Mouse (Mus musculus): ENCODE measurements around the gene Usp45. TPM values are rescaled to one million over a fixed set of nuclear protein-coding genes. Genes with fewer than 3 reads are reported as not detected.
A peak's percentile ranks its signal among the peaks of the same experiment; 100 is the strongest.

Gene Usp45
- polyA plus RNA-seq, 1 experiment from 2014 or later = 10.5 TPM

DNA sequence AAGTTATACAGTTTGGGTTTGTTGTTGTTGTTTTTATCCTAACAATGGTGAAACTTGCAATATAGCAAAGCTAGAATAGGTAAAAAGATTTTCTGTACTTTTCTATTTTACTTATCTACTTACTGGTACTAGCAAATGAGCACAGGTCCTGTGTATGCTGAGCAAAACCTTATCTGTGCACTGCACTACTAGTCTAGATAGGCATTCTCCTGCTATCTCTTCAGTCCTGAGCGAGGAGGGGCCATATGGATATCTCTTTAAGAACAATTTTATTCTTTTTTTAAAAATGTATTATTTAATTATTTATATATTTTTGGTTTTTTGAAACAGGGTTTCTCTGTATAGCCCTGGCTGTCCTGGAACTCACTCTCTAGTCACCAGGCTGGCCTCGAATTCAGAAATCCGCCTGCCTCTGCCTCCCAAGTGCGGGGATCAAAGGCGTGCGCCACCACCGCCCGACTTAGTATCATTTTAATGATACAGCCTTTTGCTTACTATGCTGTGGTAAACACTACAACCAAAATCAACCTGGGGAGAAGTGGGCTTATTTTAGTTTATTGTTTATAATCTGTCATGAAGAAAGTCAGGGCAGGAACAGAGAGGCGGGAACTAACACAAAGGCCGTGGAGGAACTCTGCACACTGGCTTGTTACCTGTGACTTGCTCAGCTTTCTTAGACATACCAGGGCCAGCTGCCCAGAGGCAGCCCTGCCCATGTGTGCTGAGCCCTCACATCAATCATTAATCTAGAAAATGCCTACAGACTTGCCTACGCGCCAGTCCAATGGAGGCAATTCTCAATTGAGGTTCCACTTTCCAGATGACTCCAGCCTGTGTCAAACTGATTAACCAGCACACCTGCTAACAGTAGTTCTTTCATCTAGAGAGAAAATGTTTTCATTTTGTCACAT lies 14.1 kb downstream of the Usp45 start:
- Histone ChIP-seq H3K4me1 (ENCODE audit: control insufficient read depth, insufficient read depth, low read length) (peaks cover 6% of the 10 kb centered on the region; the same call in 1 of the 2 replicates), H3K4me3 (ENCODE audit: low read depth, low read length) (no peak overlapping the region), H3K4me2 (ENCODE audit: low read depth, low read length) (no peak overlapping the region), H3K36me3 (ENCODE audit: control insufficient read depth, insufficient read depth, low read length) (peaks cover 53% of the 10 kb centered on the region), H3K27me3 (replicated peaks; ENCODE audit: control insufficient read depth, insufficient read depth, low read length) (no peaks in the 10 kb centered on the region), H3K9ac (ENCODE audit: low read depth, low read length) (no peak overlapping the region), H3K9me3 (ENCODE audit: control insufficient read depth, low read length) (no peaks in the 10 kb centered on the region), H3K27ac (replicated peaks; ENCODE audit: low read depth, low read length) (no peak overlapping the region)
- DNase-seq (ENCODE audit: low spot score) (no peak), ATAC-seq (ENCODE audit: low read depth) (no peak)
- WGBS = 93% methylated on average over 12 of the region's 12 CpGs

DNA sequence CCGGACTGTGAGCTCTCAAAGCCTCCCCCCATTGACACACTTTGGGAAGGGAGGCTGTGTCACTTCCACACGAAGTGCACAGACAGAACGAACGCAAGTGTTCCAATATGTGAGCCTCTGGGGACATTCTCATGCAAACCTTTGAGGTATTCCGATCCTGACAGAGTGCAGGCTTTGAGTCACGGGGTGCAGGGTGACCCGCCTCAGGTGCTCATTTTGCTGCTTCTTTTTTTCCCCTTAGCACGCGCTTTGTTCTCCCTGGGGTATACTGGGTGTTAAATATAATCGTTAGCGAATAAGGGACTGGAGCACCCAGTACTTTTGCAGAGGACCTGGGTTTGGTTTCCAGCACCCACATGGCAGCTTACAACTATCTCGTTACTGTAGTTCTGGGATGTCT lies 19.3 kb downstream of the Usp45 start:
- Histone ChIP-seq H3K4me1 (ENCODE audit: control insufficient read depth, insufficient read depth, low read length) (no peaks in the 10 kb centered on the region), H3K4me2 (ENCODE audit: low read depth, low read length) (no peak overlapping the region), H3K9me3 (ENCODE audit: control insufficient read depth, low read length) (no peaks in the 10 kb centered on the region), H3K9ac (ENCODE audit: low read depth, low read length) (no peak overlapping the region), H3K27me3 (replicated peaks; ENCODE audit: control insufficient read depth, insufficient read depth, low read length) (no peaks in the 10 kb centered on the region), H3K27ac (replicated peaks; ENCODE audit: low read depth, low read length) (no peak overlapping the region), H3K36me3 (ENCODE audit: control insufficient read depth, insufficient read depth, low read length) (peaks cover 76% of the 10 kb centered on the region), H3K4me3 (ENCODE audit: low read depth, low read length) (no peak overlapping the region)
- 97% methylated on average over 12 of the region's 12 CpGs for WGBS
- DNase-seq (ENCODE audit: low spot score) = no peak
- ATAC-seq (ENCODE audit: low read depth) = no peak

DNA sequence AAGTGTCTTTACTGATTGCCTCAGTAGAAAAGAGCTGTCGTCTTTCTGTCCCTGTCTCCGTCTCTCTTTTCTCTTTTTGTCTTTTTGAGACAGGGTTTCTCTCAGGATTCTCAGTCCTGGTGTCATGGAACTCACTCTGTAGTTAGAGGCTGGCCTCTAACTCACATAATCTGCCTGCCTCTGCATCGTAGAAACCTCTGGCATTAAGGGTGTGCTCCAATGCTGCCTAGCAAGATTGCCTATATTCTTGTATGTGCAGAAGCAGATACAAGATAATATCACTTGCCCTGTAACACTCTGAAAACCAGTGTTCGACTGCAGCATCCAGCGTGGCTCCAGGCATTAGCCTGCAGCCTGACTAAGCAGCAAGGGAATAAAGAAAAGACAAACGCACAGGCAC lies 21.9 kb downstream of the Usp45 start:
- DNase-seq (ENCODE audit: low spot score) (no peak), ATAC-seq (ENCODE audit: low read depth) (no peak)
- H3K27me3 ChIP-seq (replicated peaks; ENCODE audit: control insufficient read depth, insufficient read depth, low read length) = no peaks in the 10 kb centered on the region
- H3K4me1 ChIP-seq (ENCODE audit: control insufficient read depth, insufficient read depth, low read length) = no peaks in the 10 kb centered on the region
- H3K9me3 ChIP-seq (ENCODE audit: control insufficient read depth, low read length) = no peaks in the 10 kb centered on the region
- H3K36me3 ChIP-seq (ENCODE audit: control insufficient read depth, insufficient read depth, low read length) = peaks cover 63% of the 10 kb centered on the region
- no peak overlapping the region for H3K4me2 ChIP-seq (ENCODE audit: low read depth, low read length)
- no peak overlapping the region for H3K4me3 ChIP-seq (ENCODE audit: low read depth, low read length)
- no peak overlapping the region for H3K27ac ChIP-seq (replicated peaks; ENCODE audit: low read depth, low read length)
- 87% methylated on average over 6 of the region's 6 CpGs for WGBS
- H3K9ac ChIP-seq (ENCODE audit: low read depth, low read length) = no peak overlapping the region

DNA sequence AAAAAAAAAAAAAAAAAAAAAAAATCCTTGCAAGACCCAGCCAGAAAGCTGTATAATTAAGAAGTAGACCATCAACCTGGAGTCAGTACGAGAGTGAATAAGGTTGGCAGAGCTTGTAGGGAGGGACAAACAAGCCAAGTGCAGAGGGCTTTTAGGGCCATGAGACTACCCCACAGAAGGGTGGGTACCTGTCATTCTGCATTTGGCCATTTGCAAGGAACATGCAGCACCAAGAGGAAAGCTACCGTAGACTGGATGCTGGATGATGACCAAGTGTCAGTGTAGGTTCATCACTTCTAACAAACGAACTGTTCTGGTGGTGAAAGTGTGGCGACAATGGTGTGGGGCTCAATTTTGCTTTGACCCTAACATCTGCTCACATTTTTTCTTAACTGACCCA lies 22.9 kb downstream of the Usp45 start:
- WGBS = 86% methylated on average over 4 of the region's 4 CpGs
- H3K4me2 ChIP-seq (ENCODE audit: low read depth, low read length) = no peak overlapping the region
- no peaks in the 10 kb centered on the region for H3K4me1 ChIP-seq (ENCODE audit: control insufficient read depth, insufficient read depth, low read length)
- H3K9me3 ChIP-seq (ENCODE audit: control insufficient read depth, low read length) = no peaks in the 10 kb centered on the region
- H3K27me3 ChIP-seq (replicated peaks; ENCODE audit: control insufficient read depth, insufficient read depth, low read length) = no peaks in the 10 kb centered on the region
- no peak overlapping the region for H3K27ac ChIP-seq (replicated peaks; ENCODE audit: low read depth, low read length)
- ATAC-seq (ENCODE audit: low read depth) (no peak), DNase-seq (ENCODE audit: low spot score) (no peak)
- no peak overlapping the region for H3K4me3 ChIP-seq (ENCODE audit: low read depth, low read length)
- H3K9ac ChIP-seq (ENCODE audit: low read depth, low read length) = no peak overlapping the region
- H3K36me3 ChIP-seq (ENCODE audit: control insufficient read depth, insufficient read depth, low read length) = peaks cover 54% of the 10 kb centered on the region

DNA sequence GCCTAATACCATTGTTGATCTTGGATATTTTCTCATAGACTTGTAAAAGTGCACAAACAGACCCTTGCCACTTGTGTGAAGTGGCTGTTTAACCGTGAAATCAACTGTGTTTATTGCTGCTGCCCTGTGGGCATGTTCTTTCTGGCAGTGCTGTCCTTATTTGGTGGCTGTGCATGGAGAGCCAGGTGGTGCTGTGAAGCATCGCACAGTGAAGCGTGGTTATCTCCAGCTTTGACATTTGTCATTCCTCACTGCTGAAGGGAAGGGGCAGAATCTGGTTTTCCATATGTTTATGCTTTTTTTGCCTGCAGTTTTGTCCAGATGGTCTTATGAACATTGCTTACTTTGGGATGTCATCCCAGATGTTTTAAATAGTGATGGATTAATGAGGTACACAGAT lies 26.7 kb downstream of the Usp45 start:
- Histone ChIP-seq H3K4me1 (ENCODE audit: control insufficient read depth, insufficient read depth, low read length) (no peaks in the 10 kb centered on the region), H3K9ac (ENCODE audit: low read depth, low read length) (no peak overlapping the region), H3K27me3 (replicated peaks; ENCODE audit: control insufficient read depth, insufficient read depth, low read length) (no peaks in the 10 kb centered on the region), H3K36me3 (ENCODE audit: control insufficient read depth, insufficient read depth, low read length) (peaks cover 41% of the 10 kb centered on the region), H3K27ac (replicated peaks; ENCODE audit: low read depth, low read length) (no peak overlapping the region), H3K4me2 (ENCODE audit: low read depth, low read length) (no peak overlapping the region), H3K9me3 (ENCODE audit: control insufficient read depth, low read length) (no peaks in the 10 kb centered on the region), H3K4me3 (ENCODE audit: low read depth, low read length) (no peak overlapping the region)
- no peak for DNase-seq (ENCODE audit: low spot score)
- ATAC-seq (ENCODE audit: low read depth) = no peak
- 59% methylated on average over 3 of the region's 3 CpGs for WGBS

DNA sequence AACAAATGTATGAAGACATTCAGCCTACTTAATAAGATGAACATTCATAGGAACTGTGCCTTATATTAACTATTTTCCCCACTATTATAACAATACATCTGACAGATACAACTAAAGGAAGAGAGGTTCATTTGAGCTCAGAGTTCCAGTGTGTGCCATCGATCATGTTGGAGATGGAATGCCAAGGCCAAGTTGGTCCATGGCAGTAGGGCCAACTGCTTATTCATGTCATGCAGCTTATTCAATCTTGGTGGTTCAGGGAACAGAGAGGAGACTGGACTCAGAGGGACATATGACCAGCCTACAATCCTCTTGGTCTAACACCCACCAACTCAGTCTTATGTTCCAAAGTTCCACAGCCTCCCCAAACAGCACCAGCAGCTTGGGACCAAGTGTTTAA lies 34.1 kb downstream of the Usp45 start:
- no peak overlapping the region for H3K9ac ChIP-seq (ENCODE audit: low read depth, low read length)
- ATAC-seq (ENCODE audit: low read depth) = no peak
- no peak overlapping the region for H3K4me3 ChIP-seq (ENCODE audit: low read depth, low read length)
- WGBS = 93% methylated on average over 1 of the region's 1 CpGs
- no peaks in the 10 kb centered on the region for H3K9me3 ChIP-seq (ENCODE audit: control insufficient read depth, low read length)
- H3K27me3 ChIP-seq (replicated peaks; ENCODE audit: control insufficient read depth, insufficient read depth, low read length) = no peaks in the 10 kb centered on the region
- H3K27ac ChIP-seq (replicated peaks; ENCODE audit: low read depth, low read length) = no peak overlapping the region
- H3K36me3 ChIP-seq (ENCODE audit: control insufficient read depth, insufficient read depth, low read length) = peaks cover 57% of the 10 kb centered on the region
- no peak for DNase-seq (ENCODE audit: low spot score)
- no peak overlapping the region for H3K4me2 ChIP-seq (ENCODE audit: low read depth, low read length)
- no peaks in the 10 kb centered on the region for H3K4me1 ChIP-seq (ENCODE audit: control insufficient read depth, insufficient read depth, low read length)

DNA sequence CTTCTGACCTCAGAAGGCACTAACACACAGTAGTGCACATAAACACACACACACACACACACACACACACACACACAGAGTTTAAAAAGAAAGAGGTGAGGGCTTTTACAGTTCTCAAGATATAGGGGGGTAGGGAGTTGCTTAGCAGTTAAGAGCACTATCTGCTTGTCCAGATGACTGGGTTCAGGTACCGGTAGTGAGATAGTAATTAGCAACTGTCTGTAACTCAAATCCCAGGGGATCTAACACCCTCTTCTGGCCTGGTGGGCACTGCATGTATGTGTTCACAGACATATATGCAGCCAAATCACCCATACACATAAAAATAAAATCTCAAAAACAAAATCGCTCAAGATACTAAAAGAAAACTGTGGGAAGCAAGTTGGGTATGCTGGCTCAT lies 34.7 kb downstream of the Usp45 start:
- no peak overlapping the region for H3K4me3 ChIP-seq (ENCODE audit: low read depth, low read length)
- 90% methylated on average over 2 of the region's 2 CpGs for WGBS
- H3K27ac ChIP-seq (replicated peaks; ENCODE audit: low read depth, low read length) = no peak overlapping the region
- ATAC-seq (ENCODE audit: low read depth) (no peak), DNase-seq (ENCODE audit: low spot score) (no peak)
- H3K36me3 ChIP-seq (ENCODE audit: control insufficient read depth, insufficient read depth, low read length) = peaks cover 63% of the 10 kb centered on the region
- no peaks in the 10 kb centered on the region for H3K4me1 ChIP-seq (ENCODE audit: control insufficient read depth, insufficient read depth, low read length)
- H3K27me3 ChIP-seq (replicated peaks; ENCODE audit: control insufficient read depth, insufficient read depth, low read length) = no peaks in the 10 kb centered on the region
- H3K4me2 ChIP-seq (ENCODE audit: low read depth, low read length) = no peak overlapping the region
- no peaks in the 10 kb centered on the region for H3K9me3 ChIP-seq (ENCODE audit: control insufficient read depth, low read length)
- no peak overlapping the region for H3K9ac ChIP-seq (ENCODE audit: low read depth, low read length)

DNA sequence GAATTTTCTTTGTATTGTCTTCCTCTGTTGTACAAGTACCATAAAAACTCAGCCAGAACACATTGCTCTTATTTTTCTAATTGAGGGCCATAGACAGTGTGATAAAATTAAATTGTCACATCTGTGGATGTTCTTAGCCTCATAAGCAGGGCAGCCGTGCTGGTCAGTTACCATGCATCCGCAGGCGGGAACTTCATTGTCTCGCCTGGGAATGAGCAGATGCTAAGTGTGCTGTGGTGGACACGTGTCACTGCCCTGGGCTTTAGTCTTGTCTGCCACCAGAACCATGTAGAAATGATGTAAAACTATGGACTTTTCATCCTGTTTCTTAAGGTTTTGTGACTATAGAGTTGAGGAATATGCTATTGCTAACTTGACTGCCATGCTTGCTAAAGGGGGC lies 40.2 kb downstream of the Usp45 start:
- Histone ChIP-seq H3K27ac (replicated peaks; ENCODE audit: low read depth, low read length) (no peak overlapping the region), H3K36me3 (ENCODE audit: control insufficient read depth, insufficient read depth, low read length) (peaks cover 45% of the 10 kb centered on the region), H3K27me3 (replicated peaks; ENCODE audit: control insufficient read depth, insufficient read depth, low read length) (no peaks in the 10 kb centered on the region), H3K9ac (ENCODE audit: low read depth, low read length) (no peak overlapping the region), H3K9me3 (ENCODE audit: control insufficient read depth, low read length) (no peaks in the 10 kb centered on the region), H3K4me3 (ENCODE audit: low read depth, low read length) (no peak overlapping the region), H3K4me2 (ENCODE audit: low read depth, low read length) (no peak overlapping the region), H3K4me1 (ENCODE audit: control insufficient read depth, insufficient read depth, low read length) (no peaks in the 10 kb centered on the region)
- DNase-seq (ENCODE audit: low spot score) (peak; percentile 4), ATAC-seq (ENCODE audit: low read depth) (no peak)
- WGBS = 80% methylated on average over 5 of the region's 5 CpGs

DNA sequence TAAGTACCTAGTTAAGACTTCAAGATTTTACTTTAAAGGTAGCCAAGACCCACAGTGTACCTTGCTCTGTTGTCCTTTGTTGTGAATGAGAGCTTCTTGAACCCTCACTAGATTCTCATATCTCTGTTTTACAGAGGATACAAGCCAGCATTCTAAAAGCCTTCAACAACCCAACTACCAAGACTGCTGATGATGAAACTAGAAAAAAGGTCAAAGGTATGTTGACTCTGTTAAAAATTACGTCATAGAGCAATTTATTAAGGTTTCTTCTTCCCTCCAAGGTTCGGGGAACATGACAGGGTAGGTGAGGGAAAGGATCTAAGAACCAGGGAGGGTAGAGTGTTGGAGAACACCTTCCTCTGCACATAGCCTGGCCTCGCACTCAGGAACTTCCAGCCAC lies 43.7 kb downstream of the Usp45 start:
- Histone ChIP-seq H3K27me3 (replicated peaks; ENCODE audit: control insufficient read depth, insufficient read depth, low read length) (no peaks in the 10 kb centered on the region), H3K4me1 (ENCODE audit: control insufficient read depth, insufficient read depth, low read length) (no peaks in the 10 kb centered on the region), H3K4me3 (ENCODE audit: low read depth, low read length) (no peak overlapping the region), H3K9ac (ENCODE audit: low read depth, low read length) (no peak overlapping the region), H3K27ac (replicated peaks; ENCODE audit: low read depth, low read length) (no peak overlapping the region), H3K9me3 (ENCODE audit: control insufficient read depth, low read length) (no peaks in the 10 kb centered on the region), H3K36me3 (ENCODE audit: control insufficient read depth, insufficient read depth, low read length) (peaks cover 35% of the 10 kb centered on the region), H3K4me2 (ENCODE audit: low read depth, low read length) (no peak overlapping the region)
- ATAC-seq (ENCODE audit: low read depth) = no peak
- 86% methylated on average over 3 of the region's 3 CpGs for WGBS
- DNase-seq (ENCODE audit: low spot score) = no peak

Data from embryonic facial prominence, embryonic 14.5 days (tissue).